Mouse (Mus musculus) cerebral cortex, adult 2 months (tissue): ENCODE measurements around the gene Fam76a.

Experiments
- WGBS: fragments of 180-500 bp; shearing (Covaris S2); methylation state at CpG from one replicate; pipeline ENCODE4 v1.1.7; 2018; 5-methylcytosine and 5-hydroxymethylcytosine counted together

Gene Fam76a

DNA sequence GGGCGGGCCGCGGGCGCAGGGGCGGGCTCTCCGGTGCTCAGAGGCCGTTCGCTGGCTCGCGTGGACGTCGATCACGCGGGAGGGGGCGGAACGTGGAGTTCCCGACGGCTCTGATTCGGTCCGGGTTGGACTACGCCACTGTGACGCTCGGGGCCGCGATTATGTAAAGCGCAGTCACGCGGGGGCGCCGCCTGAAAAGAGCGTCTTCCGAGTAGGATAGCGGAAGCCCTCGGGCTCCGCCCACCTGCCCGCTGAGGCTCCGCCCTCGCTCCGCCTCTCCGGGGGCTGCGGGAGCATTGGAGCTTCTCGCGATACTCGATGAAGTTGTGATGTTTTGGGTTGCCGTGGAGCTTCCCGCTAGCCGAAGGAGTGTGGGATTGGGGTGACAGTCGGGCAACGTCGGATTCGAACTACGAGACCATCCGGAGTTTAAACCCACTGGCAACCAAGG is at the start of gene Fam76a:
Gene Fam76a, minus strand, starts transcription at position 1 of the 451 bp plus-strand sequence.
- WGBS = under 1% methylated on average over 53 of the region's 53 CpGs

DNA sequence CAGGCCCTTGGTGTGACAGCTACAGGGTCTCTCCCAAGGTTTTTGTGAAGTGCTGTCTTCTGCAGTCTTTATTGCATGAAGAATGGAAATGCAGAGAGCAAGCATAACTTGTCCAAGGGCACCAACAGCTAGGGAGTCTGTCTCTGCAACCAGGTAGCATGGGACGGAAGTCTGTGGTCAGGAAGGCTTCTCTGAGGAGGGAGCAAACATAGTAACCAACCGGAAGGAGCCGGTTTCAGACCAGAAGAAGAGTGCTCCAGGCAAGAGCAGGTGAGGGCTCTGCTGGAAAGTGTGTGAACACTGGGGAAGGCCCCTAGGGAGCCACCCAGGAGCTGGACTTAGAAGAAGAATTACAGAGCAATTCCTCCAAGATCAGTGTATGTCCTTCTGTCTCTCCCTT is 49.7 kb upstream of the Fam76a start:
- whole genome bisulfite sequencing = 94% methylated on average over 3 of the region's 3 CpGs

DNA sequence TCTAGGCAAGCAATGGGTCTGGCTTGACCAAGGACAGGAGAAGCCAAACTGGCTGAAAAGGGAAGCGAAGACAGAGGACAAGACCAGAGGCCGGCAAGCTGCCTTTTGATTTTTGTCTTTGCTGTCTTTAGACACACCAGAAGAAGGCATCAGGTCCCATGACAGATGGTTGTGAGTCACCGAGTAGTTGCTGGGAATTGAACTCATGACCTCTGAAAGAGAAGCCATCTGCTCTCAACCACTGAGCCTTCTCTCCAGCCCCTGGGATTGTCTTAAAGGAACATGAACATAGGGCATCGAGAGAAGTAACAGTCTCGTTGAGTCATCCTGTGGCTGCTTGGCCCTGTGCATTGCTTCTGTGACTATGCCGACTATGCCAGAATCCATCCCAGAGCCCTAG is 49.2 kb upstream of the Fam76a start:
- WGBS = 86% methylated on average over 6 of the region's 6 CpGs

DNA sequence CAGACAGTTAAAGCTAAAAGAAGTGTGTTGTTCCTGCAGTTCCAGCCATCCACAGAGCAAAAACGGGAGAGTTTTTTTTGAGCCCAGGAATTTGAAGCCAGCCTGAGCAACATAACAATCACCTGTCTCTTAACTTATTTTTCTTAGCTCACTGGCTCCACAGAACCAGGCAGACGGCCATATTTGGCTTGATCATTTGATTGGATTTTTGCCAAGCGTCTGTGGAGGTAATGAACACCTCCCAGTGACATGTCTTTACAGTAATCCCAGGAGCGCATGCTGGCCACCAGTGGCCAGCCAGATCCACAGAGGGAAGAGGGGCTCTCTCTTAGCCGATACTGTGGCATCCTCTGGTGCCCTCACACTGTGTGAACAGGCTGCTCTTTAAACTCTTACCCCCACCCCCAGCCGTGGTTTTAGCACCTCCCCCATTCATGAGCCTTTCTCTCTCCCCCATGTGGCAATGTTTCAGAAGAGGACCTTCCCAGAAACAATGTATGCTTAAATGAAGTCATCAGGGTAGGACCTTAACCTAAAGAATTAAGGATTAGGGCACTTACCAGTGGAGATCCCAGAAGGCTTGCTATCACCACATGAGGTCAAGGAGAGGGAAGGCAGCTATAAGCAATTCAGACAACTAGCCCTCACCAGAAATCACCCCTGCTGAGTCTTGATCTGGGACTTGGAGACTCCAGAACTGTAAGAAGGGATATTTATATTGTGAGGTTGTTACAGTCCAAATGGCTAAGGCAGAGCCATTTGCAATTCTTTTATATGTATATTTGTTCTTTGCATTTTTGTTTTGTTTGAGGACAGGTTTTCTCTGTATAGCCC is 46.0 kb upstream of the Fam76a start:
- WGBS = 57% methylated on average over 6 of the region's 6 CpGs

DNA sequence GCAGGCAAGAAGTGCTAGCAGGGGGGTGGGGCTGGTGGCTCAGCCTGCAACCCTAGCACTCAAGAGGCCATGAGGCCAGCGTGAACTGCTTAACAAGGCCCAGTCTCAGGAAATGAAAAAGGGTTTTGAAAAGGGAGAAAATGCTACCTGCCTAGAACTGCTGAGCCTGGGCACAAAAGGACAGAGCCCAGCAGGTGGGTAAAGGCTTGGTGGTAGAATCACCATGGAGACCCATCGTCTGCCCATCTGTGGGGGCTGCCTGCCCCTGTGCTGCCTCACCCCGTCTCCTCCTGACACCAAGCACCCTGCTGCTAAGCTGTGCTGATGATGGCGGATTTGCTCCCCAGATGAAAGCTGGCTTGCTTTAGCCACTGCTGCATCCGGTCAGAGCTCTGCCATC is 42.1 kb upstream of the Fam76a start:
- 73% methylated on average over 5 of the region's 5 CpGs for WGBS

DNA sequence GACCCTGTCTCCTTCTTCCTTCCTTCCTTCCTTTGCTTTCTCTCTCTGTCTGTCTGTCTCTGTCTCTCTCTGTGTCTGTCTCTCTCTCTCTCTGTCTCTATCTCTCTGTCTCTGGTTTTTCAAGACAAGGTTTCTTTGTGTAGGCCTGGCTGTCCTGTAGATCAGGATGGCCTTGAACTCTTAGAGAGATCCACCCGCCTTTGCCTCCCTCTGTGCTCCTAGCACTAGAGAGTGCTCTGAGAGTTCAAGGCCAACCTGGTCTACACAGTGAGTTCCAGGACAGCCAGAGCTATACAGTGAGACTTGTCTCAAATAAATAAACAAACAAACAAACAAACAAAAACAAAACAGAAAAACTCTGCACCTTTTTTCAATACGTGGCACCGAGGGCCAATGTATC is 41.7 kb upstream of the Fam76a start:
- 83% methylated on average over 3 of the region's 3 CpGs for WGBS

DNA sequence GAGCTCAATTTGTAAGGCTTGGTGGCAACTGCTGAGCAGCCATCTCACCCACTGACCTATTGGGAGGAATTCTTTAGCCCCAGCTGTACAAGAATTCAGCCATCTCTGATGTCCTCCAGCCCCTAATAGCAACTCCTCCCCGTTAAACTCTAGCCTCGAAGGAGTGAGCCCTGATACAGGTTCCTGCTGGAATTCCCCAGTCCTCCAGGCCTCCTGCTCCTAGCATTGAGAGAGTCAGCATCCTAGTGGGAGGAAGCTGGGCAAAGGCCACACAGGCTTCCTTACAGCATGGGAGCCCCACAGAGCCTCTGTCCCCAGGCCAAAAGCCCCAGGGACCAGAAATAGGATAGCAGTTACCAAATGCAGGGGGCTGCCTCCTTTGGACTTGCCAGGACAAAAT is 41.1 kb upstream of the Fam76a start:
- WGBS = 71% methylated on average over 2 of the region's 2 CpGs

DNA sequence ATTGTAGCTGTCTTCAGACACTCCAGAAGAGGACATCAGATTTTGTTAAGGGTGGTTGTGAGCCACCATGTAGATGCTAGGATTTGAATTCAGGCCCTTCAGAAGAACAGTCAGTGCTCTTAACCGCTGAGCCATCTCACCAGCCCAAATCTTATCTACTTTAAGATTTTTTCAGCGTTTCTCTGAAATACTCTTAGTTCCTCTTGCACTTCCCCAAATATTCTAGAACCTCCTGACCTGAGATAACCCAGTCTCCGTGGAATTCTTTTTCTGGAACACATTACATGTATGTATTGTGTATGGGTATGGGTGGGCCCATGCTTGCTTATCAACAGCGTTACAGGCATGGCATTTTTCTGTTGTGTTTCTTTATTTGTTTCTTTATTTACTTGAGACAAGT is 40.3 kb upstream of the Fam76a start:
- WGBS = 90% methylated on average over 4 of the region's 4 CpGs

DNA sequence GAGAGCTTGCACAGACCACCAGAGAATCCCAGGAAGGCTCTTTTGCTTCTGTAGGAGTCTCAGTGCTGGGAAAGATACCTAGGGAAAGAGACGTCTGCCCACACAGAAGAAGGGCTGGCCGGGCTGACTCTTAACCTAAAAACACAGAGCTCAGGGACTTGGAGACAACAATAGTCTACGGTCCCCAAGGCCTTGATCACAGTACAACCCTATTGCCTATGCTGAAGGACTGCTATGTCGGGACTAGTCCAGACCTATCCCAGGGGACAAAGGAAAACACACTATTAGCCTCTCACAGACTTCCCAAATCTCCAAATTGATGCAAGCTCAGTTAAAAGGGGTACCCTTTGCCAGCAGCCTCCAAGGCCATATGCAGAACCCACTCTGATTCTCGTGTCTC is 39.5 kb upstream of the Fam76a start:
- WGBS = 77% methylated on average over 5 of the region's 5 CpGs

DNA sequence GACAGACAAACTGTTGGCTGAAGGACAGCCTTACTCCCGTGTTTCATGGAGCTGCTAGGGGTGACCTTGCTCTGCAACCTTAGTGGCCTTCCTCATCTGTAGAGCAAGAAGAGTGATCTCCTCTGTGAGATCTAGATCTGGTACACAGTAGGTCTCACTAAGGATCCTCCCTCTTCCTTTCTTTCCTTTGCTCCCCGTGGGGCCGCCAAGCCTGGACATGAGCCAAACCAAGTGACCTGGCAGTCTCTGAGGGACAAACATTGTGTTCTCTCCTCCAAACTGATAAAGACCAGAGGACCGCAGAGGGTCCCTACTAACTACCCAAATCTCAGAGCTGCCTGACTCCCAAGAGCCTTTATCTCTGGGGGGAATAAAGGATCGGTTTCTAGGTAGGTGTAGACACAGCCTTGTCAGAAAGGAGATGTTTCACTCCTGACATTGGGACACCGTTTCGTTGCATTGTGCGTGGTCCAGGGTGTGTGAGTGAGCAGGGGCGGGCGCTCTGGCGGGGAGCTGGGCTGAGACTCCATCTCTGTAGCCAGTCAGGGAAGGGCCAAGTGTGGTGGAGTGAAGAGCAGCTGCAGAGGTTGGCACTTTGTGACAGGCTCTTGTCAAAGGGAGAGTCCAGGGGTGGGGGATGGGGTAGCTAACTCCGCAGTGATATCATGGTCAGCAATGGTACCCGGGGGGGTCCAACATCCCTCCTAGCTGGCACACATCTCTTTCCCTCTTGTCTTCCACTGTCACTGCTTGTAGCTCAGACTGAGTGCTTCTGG is 38.7 kb upstream of the Fam76a start:
- 54% methylated on average over 13 of the region's 13 CpGs for WGBS

DNA sequence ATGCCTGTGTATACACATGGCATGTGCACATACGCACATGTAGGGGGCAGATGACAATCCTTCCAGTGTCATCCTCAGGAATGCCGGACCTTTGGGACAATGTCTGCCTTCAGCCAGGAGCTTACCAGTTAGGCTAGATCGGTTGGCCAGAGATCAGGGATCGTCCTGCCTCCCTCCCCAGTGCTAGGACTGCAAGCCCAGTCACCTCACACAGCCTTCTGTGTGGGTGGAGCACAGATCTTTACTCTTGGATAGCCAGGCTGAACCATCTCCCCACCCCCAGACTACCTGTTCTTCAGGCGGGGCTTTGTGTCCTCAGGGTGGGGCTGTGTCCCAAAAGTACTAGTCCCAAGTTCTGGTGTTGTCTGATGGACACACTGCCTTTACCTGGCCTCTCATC is 38.0 kb upstream of the Fam76a start:
- WGBS = 61% methylated on average over 5 of the region's 5 CpGs

DNA sequence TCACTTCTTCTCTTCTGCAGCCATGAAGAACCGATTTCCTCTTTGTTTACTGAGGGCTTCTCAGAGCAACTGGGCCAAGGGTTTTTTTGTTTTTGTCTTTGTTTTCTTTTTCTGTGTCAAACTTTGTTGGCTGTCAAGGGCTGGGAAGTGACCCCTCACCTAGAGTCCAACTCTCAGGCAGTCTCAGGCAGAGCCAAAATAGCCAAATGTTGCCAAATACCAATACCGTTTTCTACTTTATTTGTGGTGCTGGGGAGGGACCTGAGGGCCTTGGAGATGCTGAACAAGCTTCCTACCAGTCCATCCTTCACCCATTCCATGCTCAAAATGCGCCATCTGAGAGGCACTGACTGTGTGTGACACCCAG is 37.3 kb upstream of the Fam76a start:
- WGBS = 69% methylated on average over 3 of the region's 3 CpGs

DNA sequence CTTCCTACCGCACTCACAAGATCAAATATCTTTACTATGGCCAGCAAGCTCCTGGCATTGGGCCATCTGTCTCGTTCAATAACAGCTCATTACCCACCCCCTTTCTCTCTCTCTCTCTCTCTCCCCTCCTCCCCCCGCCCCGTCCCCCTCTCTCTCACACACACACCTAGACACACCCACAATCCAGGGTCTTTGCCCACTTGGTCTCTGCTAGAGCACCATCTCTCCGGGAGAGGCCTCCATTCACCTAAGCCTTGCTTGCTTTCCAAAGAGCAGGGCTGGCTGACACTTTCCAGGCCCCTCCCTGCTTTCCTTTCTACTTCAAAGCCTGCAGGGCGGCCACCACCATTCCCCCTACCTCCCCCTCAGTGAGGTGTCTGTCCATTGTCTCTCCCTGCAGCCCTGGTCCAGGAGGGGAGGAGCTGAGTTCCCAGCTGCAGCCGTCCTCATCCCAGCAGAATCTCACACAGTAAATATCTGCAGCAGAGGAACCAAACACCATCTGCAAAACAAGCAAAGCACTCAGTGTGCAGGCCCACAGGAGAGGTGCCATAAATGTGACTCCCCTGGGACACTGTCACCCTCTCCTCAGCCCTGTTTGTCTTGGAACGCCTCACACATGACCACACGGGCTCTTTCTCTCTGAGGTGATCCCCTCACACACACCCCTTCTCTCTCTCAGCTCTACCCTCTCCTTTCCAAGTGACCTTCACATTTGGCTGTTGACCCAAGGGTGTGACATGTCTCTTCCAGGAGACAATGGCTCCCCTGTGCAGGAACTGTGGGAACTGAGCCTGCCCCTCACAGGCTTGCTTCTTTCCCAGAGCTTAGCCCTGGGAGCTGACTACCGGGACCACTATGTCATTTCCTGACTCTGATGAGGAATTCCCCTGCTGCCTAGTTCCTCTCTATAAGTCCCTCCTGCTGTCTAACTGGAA is 36.7 kb upstream of the Fam76a start:
- 44% methylated on average over 10 of the region's 10 CpGs for WGBS

DNA sequence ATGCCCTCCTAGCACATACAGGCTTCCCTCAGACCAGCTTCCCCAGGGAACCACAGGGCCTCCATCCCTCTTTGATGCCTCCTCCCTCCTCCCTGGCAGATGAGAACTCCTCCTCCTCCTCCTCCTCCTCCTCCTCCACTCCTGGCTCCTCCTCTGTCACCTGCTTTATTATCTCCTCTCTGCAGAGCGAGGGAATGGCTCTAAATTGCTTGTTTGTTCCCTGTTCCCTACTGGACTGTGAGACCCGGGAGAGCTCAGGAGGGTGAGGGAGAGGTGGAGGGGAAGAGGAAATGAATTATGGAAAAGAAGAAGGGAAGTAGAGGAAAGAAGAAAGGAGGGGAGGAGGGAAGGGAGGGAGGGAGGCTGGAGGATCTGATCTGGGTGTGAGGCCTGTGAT is 33.0 kb upstream of the Fam76a start:
- 52% methylated on average over 2 of the region's 2 CpGs for WGBS

DNA sequence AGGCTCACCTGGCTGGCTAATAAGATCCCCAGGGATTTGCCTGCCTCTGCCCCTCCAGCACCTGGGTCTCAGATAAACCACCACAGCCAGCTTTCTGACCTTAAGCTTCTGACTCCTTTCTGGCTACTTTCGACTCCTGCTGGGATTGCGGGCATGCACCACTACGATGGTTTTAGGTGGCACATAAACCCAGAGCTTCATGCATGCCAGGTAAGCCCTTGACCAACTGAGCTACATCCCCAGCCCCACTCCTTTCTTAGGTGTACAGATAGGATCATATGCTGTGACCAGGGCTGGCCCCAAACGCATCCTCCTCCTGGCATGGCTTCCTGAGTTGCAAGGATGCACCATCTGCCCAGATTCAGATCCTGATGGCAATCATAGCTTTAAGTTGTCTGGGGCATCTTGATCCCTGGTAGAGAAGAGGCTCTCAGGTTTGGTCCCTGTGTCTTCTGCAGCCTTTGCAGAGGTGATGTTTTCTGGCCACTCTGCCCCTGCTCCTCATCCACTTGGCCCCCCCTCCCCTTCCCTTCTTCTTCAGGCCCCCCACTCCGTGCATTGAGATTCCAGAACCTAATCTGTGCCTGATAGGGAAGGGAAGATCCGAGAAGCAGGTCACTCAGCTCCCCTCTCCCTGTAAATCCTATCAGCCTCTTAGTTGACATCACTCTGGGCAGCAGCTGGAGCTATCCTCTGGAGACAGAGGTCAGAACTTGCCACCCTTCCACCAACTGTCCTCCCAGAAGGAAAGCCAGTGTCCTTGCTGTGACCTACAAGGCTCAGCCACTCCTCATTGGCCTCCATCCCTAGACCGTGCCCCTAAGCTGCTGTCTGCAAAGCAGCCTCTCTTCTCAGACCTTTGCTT is 32.4 kb upstream of the Fam76a start:
- WGBS = 93% methylated on average over 7 of the region's 7 CpGs

DNA sequence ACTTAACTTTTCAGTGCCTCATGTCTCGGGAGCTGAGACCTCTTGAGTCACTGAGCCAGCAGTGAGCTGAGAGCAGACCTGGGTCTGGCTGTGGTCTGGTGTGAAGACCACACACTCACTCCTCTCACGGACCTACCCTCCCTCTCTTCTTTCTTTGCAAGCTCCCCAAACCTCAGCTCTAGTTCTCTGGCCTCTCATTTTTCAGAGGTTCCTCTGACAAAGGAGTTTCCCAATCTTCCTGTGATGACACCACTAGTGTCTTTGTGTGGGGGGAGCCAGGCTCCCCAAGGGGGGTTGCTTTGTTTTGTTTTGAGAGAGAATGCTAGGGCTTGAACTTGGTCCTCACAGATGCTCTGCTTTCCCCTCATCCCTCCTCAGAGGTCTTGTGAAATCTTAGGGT is 28.6 kb upstream of the Fam76a start:
- WGBS = 78% methylated on average over 2 of the region's 2 CpGs

DNA sequence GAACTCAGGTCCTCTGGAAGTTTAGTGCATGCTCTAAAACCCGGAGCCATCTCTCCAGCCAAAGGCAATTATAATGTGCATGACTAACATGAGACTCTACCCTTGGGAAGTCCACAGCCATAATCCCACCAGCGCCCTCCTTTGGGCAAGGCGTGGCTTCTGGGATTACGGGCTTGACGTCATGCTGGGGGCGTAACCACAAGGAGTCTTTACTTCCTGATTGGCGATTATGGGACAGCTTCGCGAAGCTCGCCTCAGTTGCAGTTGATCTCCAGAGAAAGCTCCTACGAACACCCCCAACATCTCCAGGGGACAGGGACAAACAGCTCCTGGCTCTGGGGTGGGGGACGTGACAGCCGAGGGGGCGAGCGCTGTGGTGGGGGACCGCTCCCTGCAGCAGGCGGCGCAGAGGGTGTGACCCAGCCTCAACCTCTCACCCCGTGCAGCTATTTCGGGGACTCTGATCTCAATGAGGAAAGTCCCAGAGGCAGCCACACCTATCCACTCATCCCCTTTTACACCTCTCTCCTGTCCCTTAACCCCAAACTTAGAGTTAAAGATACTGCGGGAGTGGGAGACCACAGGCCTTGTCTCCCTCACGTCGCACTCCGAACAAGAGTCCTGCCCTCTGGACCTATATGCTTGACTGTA is 27.6 kb upstream of the Fam76a start:
- 55% methylated on average over 24 of the region's 24 CpGs for WGBS

DNA sequence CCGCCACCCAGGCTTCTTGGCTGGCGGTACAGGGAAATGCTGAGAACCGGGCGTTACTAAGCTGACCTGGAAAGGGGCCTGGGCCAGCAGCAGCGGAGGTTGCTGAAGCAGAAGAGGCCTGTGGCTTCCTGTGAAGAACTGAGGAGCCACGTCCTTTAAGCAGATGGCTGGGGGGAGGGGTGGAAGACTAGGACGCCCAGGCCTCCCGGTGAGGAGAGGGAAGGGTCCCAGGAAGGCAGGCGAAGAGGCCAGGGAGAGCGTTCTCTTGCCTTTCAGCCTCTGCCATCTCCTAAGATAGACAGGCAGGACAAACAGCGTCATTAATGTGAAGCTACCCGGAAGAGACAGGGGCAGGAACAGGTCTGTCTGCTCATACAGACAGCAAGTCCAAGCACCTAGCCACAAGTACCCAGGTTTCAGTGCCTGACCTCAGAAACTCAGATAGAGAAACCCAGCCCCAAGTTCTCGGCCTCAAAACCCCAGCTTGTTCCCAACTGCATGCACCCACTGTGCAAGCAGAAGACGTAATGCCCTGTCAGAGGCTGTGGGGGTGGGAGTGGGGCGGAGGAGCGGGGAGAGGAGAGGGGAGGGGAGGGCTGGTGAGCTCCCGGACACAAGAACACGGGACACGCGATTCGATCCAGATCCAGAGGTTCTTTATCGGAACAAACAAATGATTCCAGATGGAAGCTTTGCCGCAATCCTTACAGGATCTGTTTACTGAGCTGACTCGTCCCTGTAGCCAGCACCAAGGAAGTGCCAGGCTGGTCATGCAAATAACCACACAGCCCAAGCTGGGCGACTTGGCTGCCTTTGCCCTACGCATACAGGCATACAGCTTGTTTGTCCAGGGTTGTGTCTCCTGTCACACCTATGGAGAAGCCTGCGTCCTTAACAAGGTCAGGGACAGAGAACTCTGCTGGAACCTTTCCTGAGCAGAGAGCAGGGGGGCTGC is 24.0 kb upstream of the Fam76a start:
- WGBS = 20% methylated on average over 27 of the region's 27 CpGs

DNA sequence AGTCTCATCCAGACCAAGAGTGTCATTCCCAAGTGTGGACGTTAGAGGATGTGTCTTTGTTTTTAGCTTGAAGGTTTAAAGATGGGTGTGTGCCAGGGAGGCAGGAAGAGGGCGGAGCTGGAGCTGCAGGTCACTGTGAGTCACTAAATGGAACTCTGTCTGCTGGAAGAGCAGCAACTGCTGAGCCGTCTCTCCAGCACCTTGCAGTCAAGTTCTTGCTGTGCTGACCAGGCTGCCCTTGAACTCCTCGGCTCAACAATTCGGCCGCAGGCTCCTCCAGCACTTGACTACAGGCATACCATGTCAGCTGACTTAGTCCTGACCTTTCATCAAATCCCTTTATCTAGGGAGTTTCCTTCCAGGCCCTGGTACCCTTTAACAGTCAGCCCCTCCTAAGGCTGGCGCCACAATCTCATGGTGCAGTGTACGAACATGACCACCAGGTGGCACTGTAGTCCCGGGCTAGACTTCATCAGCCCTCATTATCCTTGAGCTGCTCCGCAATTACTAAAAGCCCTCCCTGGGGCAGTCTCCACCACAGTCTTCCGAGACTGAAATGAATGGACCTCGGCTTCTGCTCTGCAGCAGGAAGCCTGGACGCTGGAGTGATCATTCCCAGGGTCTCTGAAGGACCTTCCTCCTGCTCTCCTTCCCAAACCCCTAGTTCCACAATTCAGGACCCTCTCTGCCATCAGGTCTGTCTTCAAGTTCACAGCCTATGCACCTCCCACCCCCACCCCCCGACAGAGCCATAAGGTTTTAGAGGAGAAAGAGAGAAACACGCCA is 23.1 kb upstream of the Fam76a start:
- WGBS = 6% methylated on average over 15 of the region's 15 CpGs
